ENCODE assay signal across 9 mouse cellular contexts in the genomic region with DNA sequence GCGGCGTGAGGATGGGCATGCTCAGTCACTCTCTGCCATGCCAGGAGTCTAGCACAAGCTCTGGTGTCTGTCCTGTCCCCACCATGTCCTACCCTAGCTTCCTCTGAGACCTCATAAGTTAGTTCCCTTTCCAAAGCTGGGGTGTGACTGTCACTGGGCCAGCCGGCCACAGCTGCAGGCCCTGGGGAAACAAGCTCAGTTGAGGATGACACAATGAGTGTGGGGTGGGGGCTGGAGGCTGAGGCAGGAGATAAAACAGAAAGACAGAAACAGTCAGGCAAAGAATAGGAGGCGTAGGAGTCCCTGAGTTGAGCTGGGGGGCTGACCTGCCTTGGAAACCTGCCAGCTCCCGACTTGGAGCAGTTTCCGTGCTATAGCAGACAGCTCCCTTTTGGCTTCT.
DNase-seq lines count a peak whose midpoint lies in the region; ATAC-seq and TF ChIP-seq lines count a peak whose summit lies in the region.
"Had no signal": no experiment of that assay in that cellular context is flagged by ENCODE, and none has a peak within 500 bp of the region (broad histone marks: within the 10 kb centered on the region; RNA-seq: fewer than 3 reads in every experiment).

No protein-coding gene starts in this region.

- no peak overlapping the region for H3K4me2 ChIP-seq in CH12.LX (ENCODE audit: insufficient read depth, low read depth, poor library complexity, severe bottlenecking)
- H3K4me2 ChIP-seq in liver, postnatal 0 days (ENCODE audit: low read depth, low read length): no peak overlapping the region
- no peak overlapping the region for H3K4me2 ChIP-seq in midbrain, embryonic 14.5 days (ENCODE audit: low read length)
- no peak overlapping the region for H3K4me2 ChIP-seq in hindbrain, postnatal 0 days (ENCODE audit: low read depth, low read length)
- H3K4me2 ChIP-seq: hindbrain, embryonic 15.5 days had no signal

- no peak for TF ChIP-seq EP300 in CH12.LX (IDR thresholded peaks at IDR 0.05; ENCODE audit: low read length)
- no peak for TF ChIP-seq EP300 in heart, adult 2 months (IDR thresholded peaks at IDR 0.05; ENCODE audit: insufficient read depth, low read depth, low read length)
- no peak for TF ChIP-seq EP300 in liver, postnatal 0 days (IDR thresholded peaks at IDR 0.05; ENCODE audit: low read depth)

- intact Hi-C loops in heart, adult 2 months (cut with DNase I): no loop called here

- H3K27ac ChIP-seq in CH12.LX (ENCODE audit: insufficient read depth, low read depth): no peak overlapping the region
- H3K27ac ChIP-seq in heart, adult 2 months: no peak overlapping the region
- no peak overlapping the region for H3K27ac ChIP-seq in liver, postnatal 0 days (ENCODE audit: low read depth)
- H3K27ac ChIP-seq in midbrain, embryonic 14.5 days (replicated peaks; ENCODE audit: low read depth, low read length): no peak overlapping the region
- H3K27ac ChIP-seq in hindbrain, postnatal 0 days: no peak overlapping the region
- H3K27ac ChIP-seq: hindbrain, embryonic 15.5 days had no signal

- no peak for TF ChIP-seq CTCF in CH12.LX (conservative IDR thresholded peaks at IDR 0.05 in 1 of 2, IDR thresholded peaks at IDR 0.05 in 1 of 2; ENCODE audit: low read depth in 2 of 2, low read length in 2 of 2)
- TF ChIP-seq CTCF in heart, adult 2 months (IDR thresholded peaks at IDR 0.05): no peak
- no peak for TF ChIP-seq CTCF in liver, postnatal 0 days (IDR thresholded peaks at IDR 0.05; ENCODE audit: low read depth)
- no peak for TF ChIP-seq CTCF in hindbrain, postnatal 0 days (IDR thresholded peaks at IDR 0.05; ENCODE audit: low read depth)

- TF ChIP-seq RAD21 in CH12.LX (IDR thresholded peaks at IDR 0.05; ENCODE audit: low read depth, low read length): no peak

- H3K4me3 ChIP-seq in CH12.LX (replicated peaks in 1 of 3; ENCODE audit: low read depth in 2 of 3, low read length in 2 of 3, poor library complexity in 1 of 3): no peak overlapping the region
- H3K4me3 ChIP-seq in heart, adult 2 months: no peak overlapping the region
- no peak overlapping the region for H3K4me3 ChIP-seq in liver, postnatal 0 days (ENCODE audit: low read depth, low read length)
- H3K4me3 ChIP-seq in midbrain, embryonic 14.5 days (replicated peaks; ENCODE audit: low read depth, low read length): no peak overlapping the region
- no peak overlapping the region for H3K4me3 ChIP-seq in hindbrain, postnatal 0 days (ENCODE audit: low read length)
- H3K4me3 ChIP-seq: hindbrain, embryonic 15.5 days had no signal

- 47% methylated on average over 6 of the region's 6 CpGs for WGBS in heart, adult 2 months
- 57% methylated on average over 6 of the region's 6 CpGs for WGBS in liver, postnatal 0 days (ENCODE audit: insufficient replicate concordance)
- WGBS in midbrain, embryonic 14.5 days: 68% methylated on average over 6 of the region's 6 CpGs
- WGBS in hindbrain, postnatal 0 days: 59% methylated on average over 6 of the region's 6 CpGs

- no peak for ATAC-seq in liver, postnatal 0 days
- ATAC-seq in midbrain, embryonic 14.5 days (ENCODE audit: low FRiP score, low TSS enrichment): no peak
- no peak for ATAC-seq in hindbrain, postnatal 0 days

- no peaks in the 10 kb centered on the region for H3K27me3 ChIP-seq in CH12.LX (replicated peaks)
- no peaks in the 10 kb centered on the region for H3K27me3 ChIP-seq in heart, adult 2 months (ENCODE audit: control insufficient read depth, insufficient read depth, low read length)
- H3K27me3 ChIP-seq in liver, postnatal 0 days (ENCODE audit: insufficient read depth, low read length): no peaks in the 10 kb centered on the region
- H3K27me3 ChIP-seq in midbrain, embryonic 14.5 days (ENCODE audit: control insufficient read depth, insufficient read depth, low read length): no peaks in the 10 kb centered on the region
- no peaks in the 10 kb centered on the region for H3K27me3 ChIP-seq in hindbrain, postnatal 0 days (ENCODE audit: insufficient read depth, low read length)
- H3K27me3 ChIP-seq: hindbrain, embryonic 15.5 days had no signal

- in situ Hi-C loops in CH12.LX (cut with MboI; ENCODE audit: low pct_ligation_motif_present, low pct_unique_long_range_greater_than_20kb, low sequenced_read_pairs): no loop called here

- H3K9me3 ChIP-seq in CH12.LX (replicated peaks; ENCODE audit: low read length): no peaks in the 10 kb centered on the region
- no peaks in the 10 kb centered on the region for H3K9me3 ChIP-seq in liver, postnatal 0 days (ENCODE audit: low read length)
- no peaks in the 10 kb centered on the region for H3K9me3 ChIP-seq in midbrain, embryonic 14.5 days (ENCODE audit: control insufficient read depth, low read length)
- no peaks in the 10 kb centered on the region for H3K9me3 ChIP-seq in hindbrain, postnatal 0 days (ENCODE audit: low read length)
- H3K9me3 ChIP-seq: hindbrain, embryonic 15.5 days had no signal

- H3K9ac ChIP-seq in CH12.LX (ENCODE audit: insufficient read depth, low read depth): no peak overlapping the region
- H3K9ac ChIP-seq in heart, adult 2 months (ENCODE audit: low read depth, low read length): no peak overlapping the region
- no peak overlapping the region for H3K9ac ChIP-seq in liver, postnatal 0 days (replicated peaks)
- H3K9ac ChIP-seq in midbrain, embryonic 14.5 days (replicated peaks; ENCODE audit: low read length): no peak overlapping the region
- H3K9ac ChIP-seq in hindbrain, postnatal 0 days (replicated peaks; ENCODE audit: low read length): no peak overlapping the region
- H3K9ac ChIP-seq: hindbrain, embryonic 15.5 days had no signal

- dilution Hi-C loops in CH12.LX (cut with MboI; ENCODE audit: extremely low pct_ligation_motif_present, extremely low pct_unique_long_range_greater_than_20kb, low sequenced_read_pairs): no loop called here

- TF ChIP-seq POLR2A in CH12.LX (IDR thresholded peaks at IDR 0.05; ENCODE audit: low read depth, low read length): no peak
- no peak for TF ChIP-seq POLR2A in heart, adult 2 months (IDR thresholded peaks at IDR 0.05; ENCODE audit: insufficient read depth, low read depth, low read length)

- H3K79me2 ChIP-seq in CH12.LX (replicated peaks; ENCODE audit: control insufficient read depth, extremely low read depth, insufficient read depth, poor library complexity, severe bottlenecking): no peaks in the 10 kb centered on the region
- no peaks in the 10 kb centered on the region for H3K79me2 ChIP-seq in heart, adult 2 months (replicated peaks; ENCODE audit: control insufficient read depth, insufficient read depth, low read length)

- H3K4me1 ChIP-seq in CH12.LX (ENCODE audit: control insufficient read depth in 1 of 2, insufficient read depth in 2 of 2): peaks cover 0 to 19% of the 10 kb centered on the region in 2 experiments; a peak in 2 of 4 replicates
- peaks cover 1% of the 10 kb centered on the region; the same call in 1 of the 2 replicates for H3K4me1 ChIP-seq in heart, adult 2 months (ENCODE audit: control insufficient read depth, insufficient read depth, low read length)
- no peaks in the 10 kb centered on the region for H3K4me1 ChIP-seq in liver, postnatal 0 days (ENCODE audit: insufficient read depth)
- 0 out of 2 replicates have a peak, but pooled peaks cover 3% of the 10 kb centered on the region for H3K4me1 ChIP-seq in midbrain, embryonic 14.5 days (ENCODE audit: control insufficient read depth, insufficient read depth, low read length)
- H3K4me1 ChIP-seq in hindbrain, postnatal 0 days (ENCODE audit: insufficient read depth, low read length): no peaks in the 10 kb centered on the region

- no peaks in the 10 kb centered on the region for H3K36me3 ChIP-seq in CH12.LX (replicated peaks in 1 of 2; ENCODE audit: control insufficient read depth in 1 of 2, insufficient read depth in 1 of 2, low read length in 1 of 2)
- H3K36me3 ChIP-seq in heart, adult 2 months (ENCODE audit: control insufficient read depth, insufficient read depth, low read length): no peaks in the 10 kb centered on the region
- H3K36me3 ChIP-seq in liver, postnatal 0 days (replicated peaks; ENCODE audit: insufficient read depth, low read length): no peaks in the 10 kb centered on the region
- H3K36me3 ChIP-seq in midbrain, embryonic 14.5 days (ENCODE audit: control insufficient read depth, insufficient read depth, low read length): no peaks in the 10 kb centered on the region
- H3K36me3 ChIP-seq in hindbrain, postnatal 0 days (ENCODE audit: insufficient read depth, low read length): no peaks in the 10 kb centered on the region
- H3K36me3 ChIP-seq: hindbrain, embryonic 15.5 days had no signal

- DNase-seq in cerebellum, adult 9-10 months: peak; percentile 5
- no peak for DNase-seq in cerebellum, postnatal 36 days
- DNase-seq in CH12.LX (ENCODE audit: extremely low read depth): peak; percentile 8
- peak; percentile 44 to 62 for DNase-seq in heart, adult 2 months
- peak; percentile 34 for DNase-seq in liver, postnatal 0 days
- DNase-seq in testis, postnatal 14 days (ENCODE audit: low spot score): peak; percentile 25
- no peak for DNase-seq in midbrain, embryonic 14.5 days
- DNase-seq in hindbrain, postnatal 0 days (ENCODE audit: low spot score): no peak

TF ChIP-seq in CH12.LX, 34 proteins besides CTCF, POLR2A, EP300 and RAD21:
- TF ChIP-seq ZMIZ1 (IDR thresholded peaks at IDR 0.05; ENCODE audit: low read depth, low read length) (no peak), PAX5 (IDR thresholded peaks at IDR 0.05; ENCODE audit: low read length) (no peak), ZKSCAN1 (IDR thresholded peaks at IDR 0.05; ENCODE audit: borderline replicate concordance, low read depth, low read length) (no peak), E2F4 (IDR thresholded peaks at IDR 0.05; ENCODE audit: insufficient replicate concordance, low read depth, low read length) (no peak), KAT2A (IDR thresholded peaks at IDR 0.05; ENCODE audit: insufficient replicate concordance, low read length) (no peak), MYC (IDR thresholded peaks at IDR 0.05; ENCODE audit: low read depth, low read length) (no peak), UBTF (IDR thresholded peaks at IDR 0.05; ENCODE audit: low read depth, low read length) (no peak), TCF12 (IDR thresholded peaks at IDR 0.05; ENCODE audit: low read depth, low read length) (no peak), MAZ (IDR thresholded peaks at IDR 0.05; ENCODE audit: low read depth, low read length) (no peak), POLR2AphosphoS2 (IDR thresholded peaks at IDR 0.05; ENCODE audit: low read depth, low read length) (no peak), RCOR1 (conservative IDR thresholded peaks at IDR 0.05; ENCODE audit: low read depth, low read length) (no peak)

Comparison
In these comparisons a context has a peak if more than half of its experiments do, and no peak if none do; other contexts are left out.
1. DNase-seq: peak in cerebellum, adult 9-10 months (single experiment), CH12.LX (single experiment), heart, adult 2 months (2 of 2), liver, postnatal 0 days (single experiment) and testis, postnatal 14 days (single experiment); none in cerebellum, postnatal 36 days (0 of 2), midbrain, embryonic 14.5 days (single experiment) and hindbrain, postnatal 0 days (single experiment).